Mouse (Mus musculus) monocyte, adult 2 months (primary cell): ENCODE results near the gene Ublcp1.

Experiments
- DNase-seq, 2 experiments: peaks; one replicate each; pipeline ENCODE4 v3.0.0; 2022; ENCODE audit warnings: low spot score in 2 of 2, low read depth in 1 of 2

The Ublcp1 gene

GRCm38 (mm10) chr11:44470432-44471336 lies at the start of gene Ublcp1:
Ublcp1 (minus strand) TSS chr11:44470498.
- DNase-seq: peak; percentile 78 to 87

- DNase-seq: no peak
Measured at GRCm38 (mm10) chr11:44519096-44519949, 49.0 kb upstream of the Ublcp1 start.

GRCm38 (mm10) chr11:44518281-44519095 lies 48.2 kb upstream of the Ublcp1 start, which contains the start of gene Rnf145:
Rnf145 (plus strand) TSS chr11:44518964.
- peak in 1 of 2 experiments; percentile 46 for DNase-seq

GRCm38 (mm10) chr11:44517561-44518280 lies 47.4 kb upstream of the Ublcp1 start:
- DNase-seq: no peak

GRCm38 (mm10) chr11:44516362-44516761 lies 46.1 kb upstream of the Ublcp1 start:
- no peak for DNase-seq

- no peak for DNase-seq
Measured at GRCm38 (mm10) chr11:44514666-44515065, 44.4 kb upstream of the Ublcp1 start.

- DNase-seq: no peak
Measured at GRCm38 (mm10) chr11:44513026-44513422, 42.7 kb upstream of the Ublcp1 start.

- DNase-seq: no peak
Measured at GRCm38 (mm10) chr11:44512044-44513025, 42.0 kb upstream of the Ublcp1 start.

GRCm38 (mm10) chr11:44510371-44510770 lies 40.1 kb upstream of the Ublcp1 start:
- DNase-seq: no peak

GRCm38 (mm10) chr11:44509906-44510305 lies 39.6 kb upstream of the Ublcp1 start:
- no peak for DNase-seq

GRCm38 (mm10) chr11:44508876-44509275 lies 38.6 kb upstream of the Ublcp1 start:
- DNase-seq: no peak

GRCm38 (mm10) chr11:44504761-44505160 lies 34.5 kb upstream of the Ublcp1 start:
- DNase-seq: no peak

GRCm38 (mm10) chr11:44504146-44504545 lies 33.8 kb upstream of the Ublcp1 start:
- peak in 1 of 2 experiments; percentile 25 for DNase-seq

- DNase-seq: no peak
Measured at GRCm38 (mm10) chr11:44502931-44503330, 32.6 kb upstream of the Ublcp1 start.

- no peak for DNase-seq
Measured at GRCm38 (mm10) chr11:44501477-44501876, 31.2 kb upstream of the Ublcp1 start.

GRCm38 (mm10) chr11:44500966-44501365 lies 30.7 kb upstream of the Ublcp1 start:
- DNase-seq: no peak

- DNase-seq: no peak
Measured at GRCm38 (mm10) chr11:44498412-44499272, 28.3 kb upstream of the Ublcp1 start.

- peak in 1 of 2 experiments; percentile 4 for DNase-seq
Measured at GRCm38 (mm10) chr11:44496217-44496616, 25.9 kb upstream of the Ublcp1 start.
